Mouse (Mus musculus) ES-Bruce4 (cell line): ENCODE measurements around the gene Abhd10.

Source experiments
- CTCF ChIP-seq: IDR thresholded peaks from one replicate; pipeline ENCODE4 v1.8.1; 2011; ENCODE audit warnings: low read depth, low read length
- EP300 ChIP-seq: IDR thresholded peaks from 2 replicates; pipeline ENCODE4 v1.6.1; 2011; ENCODE audit warnings: low read depth, low read length; ENCODE audit not compliant: insufficient read depth

DNA sequence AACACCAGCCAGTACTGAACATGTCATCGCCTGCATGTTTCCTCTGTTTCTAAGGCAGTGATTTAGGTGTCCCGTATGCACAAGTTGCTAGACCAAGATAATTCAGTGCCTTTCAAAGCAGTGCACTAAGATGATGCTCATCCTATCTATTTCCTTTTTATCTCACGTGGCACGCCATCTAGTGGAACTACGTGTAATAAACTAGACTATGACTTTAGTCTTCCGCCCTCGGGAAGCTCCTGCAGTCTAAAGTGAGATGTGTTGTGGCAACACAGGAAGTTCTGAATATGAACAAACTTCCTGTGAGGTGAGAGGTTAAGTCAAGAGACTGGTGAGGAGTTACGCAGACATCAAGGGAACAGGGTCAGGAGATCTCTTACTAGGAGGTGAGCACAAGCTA lies 43.9 kb upstream of the Abhd10 start:
- TF ChIP-seq CTCF (no peak), EP300 (no peak)
